Mouse (Mus musculus): Measurements from ENCODE around the gene Ano6. TPM values are rescaled to one million over a fixed set of nuclear protein-coding genes. Genes with fewer than 3 reads are reported as not detected.

Gene Ano6
- polyA plus RNA-seq, 2 experiments: 4.7 to 6.3 TPM

DNA sequence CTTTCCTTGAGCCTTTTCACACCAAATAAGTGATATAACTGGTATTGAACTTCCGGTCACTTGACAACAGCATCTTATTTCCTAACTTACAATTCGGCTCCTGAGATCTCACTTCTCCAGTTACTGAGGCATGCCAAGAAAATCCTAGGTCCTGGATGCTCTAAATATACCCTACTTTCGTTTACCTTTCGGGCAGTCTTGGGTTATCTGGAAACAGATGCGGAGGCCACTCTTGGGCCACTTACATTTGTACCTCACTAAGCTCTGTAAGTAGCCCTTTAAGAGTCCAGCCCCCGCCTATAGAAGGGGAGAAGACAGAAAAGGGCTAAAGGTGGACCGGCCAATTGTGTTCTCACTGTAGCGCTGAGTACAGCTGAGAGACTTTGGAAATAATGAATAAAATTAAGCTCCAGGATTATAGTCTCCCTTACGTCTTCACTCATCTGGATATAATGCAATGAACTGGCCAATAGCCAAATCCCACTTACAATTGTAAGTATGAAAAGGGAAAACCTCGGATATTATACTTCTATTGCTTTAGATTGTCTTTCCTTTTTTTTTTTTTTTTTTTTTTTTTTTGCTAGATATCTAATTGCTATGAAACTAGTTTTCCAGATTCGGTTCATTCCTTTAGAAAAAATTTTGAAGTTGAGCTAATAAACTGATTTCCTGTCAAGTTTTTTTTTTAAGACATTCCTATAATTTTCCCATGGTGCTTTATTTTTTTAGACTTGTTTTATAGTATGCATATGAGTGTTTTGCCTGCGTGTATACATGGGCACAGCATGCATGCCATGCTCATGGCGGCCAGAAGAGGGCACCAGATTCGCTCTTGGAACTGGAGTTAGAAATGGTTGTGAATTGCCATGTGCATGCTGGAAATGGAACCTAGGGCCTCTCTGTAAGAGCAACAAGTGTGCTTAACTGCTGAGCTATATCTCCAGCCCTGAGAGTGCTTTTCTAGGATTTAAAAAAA is 17.5 kb upstream of the Ano6 start:
- no peaks in the 10 kb centered on the region for H3K36me3 ChIP-seq (replicated peaks; ENCODE audit: control insufficient read depth, insufficient read depth, low read depth)
- H3K4me2 ChIP-seq (ENCODE audit: low read depth): no peak overlapping the region
- H3K4me1 ChIP-seq (replicated peaks; ENCODE audit: control insufficient read depth in 2 of 2, insufficient read depth in 2 of 2, low read length in 1 of 2): peaks cover 0 to 2% of the 10 kb centered on the region in 2 experiments; a peak in 1 of 4 replicates
- 49% methylated on average over 14 of the region's 14 CpGs for WGBS (ENCODE audit: insufficient replicate concordance)
- no peaks in the 10 kb centered on the region for H3K9me3 ChIP-seq (ENCODE audit: control insufficient read depth, low read length)
- TF ChIP-seq EP300 (IDR thresholded peaks at IDR 0.05; ENCODE audit: low read depth): no peak
- peak; percentile 93 for TF ChIP-seq CTCF (IDR thresholded peaks at IDR 0.05; ENCODE audit: low read depth)
- DNase-seq (ENCODE audit: low read depth in 3 of 3, low spot score in 3 of 3) (peak in 2 of 3 experiments; percentile 32 to 36), ATAC-seq (ENCODE audit: insufficient read depth) (no peak)
- no peak overlapping the region for H3K4me3 ChIP-seq (ENCODE audit: insufficient read depth in 1 of 2, low read depth in 2 of 2, low read length in 2 of 2)
- H3K9ac ChIP-seq (replicated peaks): no peak overlapping the region
- H3K27me3 ChIP-seq (ENCODE audit: control insufficient read depth, insufficient read depth, low read length): no peaks in the 10 kb centered on the region
- H3K27ac ChIP-seq: no peak overlapping the region

DNA sequence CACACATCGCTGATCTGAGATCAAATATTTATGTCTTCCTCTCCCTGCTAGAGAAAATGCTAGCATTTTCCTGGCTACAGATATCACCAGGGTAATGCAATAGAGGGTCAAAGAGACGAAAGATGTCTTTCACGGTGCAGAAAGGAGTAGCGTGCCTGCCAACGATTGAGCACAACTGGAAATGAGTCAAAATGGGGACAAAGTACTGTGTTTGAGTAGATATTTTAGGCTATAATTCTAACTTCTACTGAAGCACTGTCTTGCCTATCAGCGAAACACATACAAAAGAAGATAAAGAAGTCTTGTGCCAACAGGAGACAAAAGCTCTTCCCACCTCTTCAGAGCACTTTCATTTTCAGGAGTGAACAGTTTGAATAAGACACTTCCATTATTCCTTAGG is 16.4 kb upstream of the Ano6 start:
- no peaks in the 10 kb centered on the region for H3K36me3 ChIP-seq (replicated peaks; ENCODE audit: control insufficient read depth, insufficient read depth, low read depth)
- H3K9ac ChIP-seq (replicated peaks): no peak overlapping the region
- ATAC-seq (ENCODE audit: insufficient read depth) (no peak), DNase-seq (ENCODE audit: low read depth in 3 of 3, low spot score in 3 of 3) (no peak)
- no peaks in the 10 kb centered on the region for H3K9me3 ChIP-seq (ENCODE audit: control insufficient read depth, low read length)
- H3K27ac ChIP-seq: no peak overlapping the region
- H3K27me3 ChIP-seq (ENCODE audit: control insufficient read depth, insufficient read depth, low read length): no peaks in the 10 kb centered on the region
- no peak overlapping the region for H3K4me2 ChIP-seq (ENCODE audit: low read depth)
- TF ChIP-seq EP300 (IDR thresholded peaks at IDR 0.05; ENCODE audit: low read depth) (no peak), CTCF (IDR thresholded peaks at IDR 0.05; ENCODE audit: low read depth) (no peak)
- H3K4me1 ChIP-seq (replicated peaks; ENCODE audit: control insufficient read depth in 2 of 2, insufficient read depth in 2 of 2, low read length in 1 of 2): peaks cover 0 to 2% of the 10 kb centered on the region in 2 experiments; a peak in 1 of 4 replicates
- H3K4me3 ChIP-seq (ENCODE audit: insufficient read depth in 1 of 2, low read depth in 2 of 2, low read length in 2 of 2): no peak overlapping the region
- WGBS (ENCODE audit: insufficient replicate concordance): 67% methylated on average over 6 of the region's 6 CpGs

DNA sequence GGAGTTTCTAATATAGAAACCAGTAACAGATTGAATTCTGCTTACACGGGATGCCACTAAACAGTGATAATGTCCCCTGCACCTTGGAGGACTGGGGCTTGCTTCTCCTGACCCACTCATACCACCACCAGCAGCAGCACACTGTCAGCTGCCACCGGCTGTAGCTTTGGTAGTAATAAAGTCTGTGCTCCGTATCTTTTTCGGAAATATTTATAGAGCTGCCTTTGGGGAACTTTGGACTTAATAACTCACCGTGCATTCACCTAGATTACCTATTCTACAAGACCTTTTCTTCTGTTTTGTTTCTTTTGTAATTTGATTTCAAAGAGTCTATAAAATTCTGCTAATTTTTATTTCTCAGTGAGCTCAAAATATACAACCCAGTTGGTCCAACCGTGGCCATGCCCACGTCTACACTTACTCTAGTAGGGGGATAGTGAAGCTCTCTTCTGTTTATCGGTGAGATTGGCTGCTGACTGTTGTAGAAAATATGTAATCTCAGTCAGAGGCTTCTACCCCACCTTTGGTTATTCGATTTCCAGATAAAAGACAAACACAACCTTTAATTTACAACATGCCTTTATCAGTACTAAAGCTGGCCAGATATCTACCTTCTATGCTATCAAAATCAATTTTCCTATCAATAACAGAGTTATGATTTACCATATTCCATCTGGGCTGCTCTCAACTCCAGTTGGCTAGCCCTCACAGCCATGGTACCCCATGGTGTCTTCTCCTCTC is 15.8 kb upstream of the Ano6 start:
- Histone ChIP-seq H3K9me3 (ENCODE audit: control insufficient read depth, low read length) (no peaks in the 10 kb centered on the region), H3K4me3 (ENCODE audit: insufficient read depth in 1 of 2, low read depth in 2 of 2, low read length in 2 of 2) (no peak overlapping the region), H3K27ac (no peak overlapping the region), H3K9ac (replicated peaks) (no peak overlapping the region), H3K36me3 (replicated peaks; ENCODE audit: control insufficient read depth, insufficient read depth, low read depth) (no peaks in the 10 kb centered on the region), H3K4me2 (ENCODE audit: low read depth) (no peak overlapping the region), H3K27me3 (ENCODE audit: control insufficient read depth, insufficient read depth, low read length) (no peaks in the 10 kb centered on the region), H3K4me1 (replicated peaks; ENCODE audit: control insufficient read depth in 2 of 2, insufficient read depth in 2 of 2, low read length in 1 of 2) (peaks cover 0 to 2% of the 10 kb centered on the region in 2 experiments; a peak in 1 of 4 replicates)
- 71% methylated on average over 9 of the region's 9 CpGs for WGBS (ENCODE audit: insufficient replicate concordance)
- DNase-seq (ENCODE audit: low read depth in 3 of 3, low spot score in 3 of 3): no peak
- no peak for ATAC-seq (ENCODE audit: insufficient read depth)
- TF ChIP-seq CTCF (IDR thresholded peaks at IDR 0.05; ENCODE audit: low read depth): no peak
- no peak for TF ChIP-seq EP300 (IDR thresholded peaks at IDR 0.05; ENCODE audit: low read depth)

DNA sequence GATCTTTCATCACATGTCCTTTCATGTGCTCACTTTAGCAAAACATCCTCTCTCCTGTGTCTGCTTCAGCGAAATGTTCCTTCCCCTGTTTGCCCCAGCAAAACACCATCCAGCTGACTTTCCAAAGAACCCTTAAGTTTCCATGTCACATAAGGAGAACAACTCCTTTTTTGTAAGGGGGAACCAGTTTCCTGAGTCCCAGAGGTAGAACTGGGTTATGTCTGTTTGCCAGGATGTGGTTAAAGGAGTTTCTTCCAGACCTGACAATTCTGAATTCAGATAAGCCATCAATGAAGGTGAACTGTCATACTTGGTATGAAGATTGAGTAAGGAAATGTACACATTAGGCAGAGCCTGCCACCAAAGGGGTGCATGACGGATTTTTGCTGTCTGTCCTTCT is 12.9 kb upstream of the Ano6 start:
- Histone ChIP-seq H3K9me3 (ENCODE audit: control insufficient read depth, low read length) (no peaks in the 10 kb centered on the region), H3K27me3 (ENCODE audit: control insufficient read depth, insufficient read depth, low read length) (no peaks in the 10 kb centered on the region), H3K4me1 (replicated peaks; ENCODE audit: control insufficient read depth in 2 of 2, insufficient read depth in 2 of 2, low read length in 1 of 2) (peaks cover 0 to 2% of the 10 kb centered on the region in 2 experiments; a peak in 1 of 4 replicates), H3K36me3 (replicated peaks; ENCODE audit: control insufficient read depth, insufficient read depth, low read depth) (no peaks in the 10 kb centered on the region), H3K27ac (no peak overlapping the region), H3K9ac (replicated peaks) (no peak overlapping the region), H3K4me3 (ENCODE audit: insufficient read depth in 1 of 2, low read depth in 2 of 2, low read length in 2 of 2) (no peak overlapping the region), H3K4me2 (ENCODE audit: low read depth) (no peak overlapping the region)
- DNase-seq (ENCODE audit: low read depth in 3 of 3, low spot score in 3 of 3): no peak
- WGBS (ENCODE audit: insufficient replicate concordance): 53% methylated on average over 2 of the region's 2 CpGs
- TF ChIP-seq EP300 (IDR thresholded peaks at IDR 0.05; ENCODE audit: low read depth) (no peak), CTCF (IDR thresholded peaks at IDR 0.05; ENCODE audit: low read depth) (no peak)
- ATAC-seq (ENCODE audit: insufficient read depth): no peak

DNA sequence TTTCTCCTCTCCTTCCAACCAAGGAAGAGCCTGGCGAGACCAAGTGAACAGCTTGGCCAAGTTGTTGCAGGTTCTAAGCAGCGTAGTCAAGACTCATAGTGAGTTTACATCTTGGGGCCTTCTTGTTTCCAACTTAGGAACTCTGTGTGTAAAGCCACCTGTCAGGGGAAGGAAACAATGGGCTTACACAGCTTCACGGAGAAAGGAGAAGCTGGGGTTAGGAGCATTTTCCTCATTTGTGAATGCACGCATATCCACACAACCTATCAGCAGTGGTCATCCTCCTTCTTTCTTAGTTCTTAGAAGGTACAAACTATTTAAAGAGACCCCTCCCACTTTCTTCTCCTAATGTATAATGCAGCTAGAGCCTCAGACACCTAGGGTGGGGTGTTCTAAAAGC is 11.9 kb upstream of the Ano6 start:
- no peak overlapping the region for H3K4me3 ChIP-seq (ENCODE audit: insufficient read depth in 1 of 2, low read depth in 2 of 2, low read length in 2 of 2)
- H3K4me2 ChIP-seq (ENCODE audit: low read depth): no peak overlapping the region
- H3K9me3 ChIP-seq (ENCODE audit: control insufficient read depth, low read length): no peaks in the 10 kb centered on the region
- TF ChIP-seq CTCF (IDR thresholded peaks at IDR 0.05; ENCODE audit: low read depth): no peak
- no peak for TF ChIP-seq EP300 (IDR thresholded peaks at IDR 0.05; ENCODE audit: low read depth)
- DNase-seq (ENCODE audit: low read depth in 3 of 3, low spot score in 3 of 3) (no peak), ATAC-seq (ENCODE audit: insufficient read depth) (no peak)
- H3K27ac ChIP-seq: no peak overlapping the region
- no peaks in the 10 kb centered on the region for H3K27me3 ChIP-seq (ENCODE audit: control insufficient read depth, insufficient read depth, low read length)
- H3K4me1 ChIP-seq (replicated peaks; ENCODE audit: control insufficient read depth in 2 of 2, insufficient read depth in 2 of 2, low read length in 1 of 2): peaks cover 0 to 2% of the 10 kb centered on the region in 2 experiments; a peak in 1 of 4 replicates
- 43% methylated on average over 4 of the region's 4 CpGs for WGBS (ENCODE audit: insufficient replicate concordance)
- H3K36me3 ChIP-seq (replicated peaks; ENCODE audit: control insufficient read depth, insufficient read depth, low read depth): no peaks in the 10 kb centered on the region
- no peak overlapping the region for H3K9ac ChIP-seq (replicated peaks)

All from liver, embryonic 14.5 days (tissue).